Mouse (Mus musculus): ENCODE results near the gene Scaper.

Scaper gene

DNA sequence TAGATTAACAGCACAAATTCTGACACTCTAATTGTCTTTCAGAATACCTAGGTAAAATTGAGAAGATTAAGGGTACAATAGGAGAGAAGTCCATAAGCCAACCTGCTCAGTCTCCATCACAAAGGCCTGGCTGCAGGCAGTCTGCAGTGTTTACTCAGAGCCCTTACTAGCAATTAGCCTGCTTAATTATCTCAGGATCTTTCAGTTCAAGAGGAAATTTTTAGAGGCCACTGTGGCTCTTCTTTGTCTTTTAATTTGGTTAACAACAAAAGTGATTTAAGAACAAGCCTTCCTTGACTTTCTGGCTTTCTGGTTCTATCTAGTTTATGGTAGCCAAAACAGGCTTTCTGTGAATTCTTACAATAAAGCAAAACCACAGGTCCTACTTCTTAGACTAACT, 339.3 kb downstream of the Scaper start:
- DNase-seq: no peak

GRCm38 (mm10) chr9:55586141-55586540, 351.8 kb downstream of the Scaper start:
- no peak for DNase-seq

DNA sequence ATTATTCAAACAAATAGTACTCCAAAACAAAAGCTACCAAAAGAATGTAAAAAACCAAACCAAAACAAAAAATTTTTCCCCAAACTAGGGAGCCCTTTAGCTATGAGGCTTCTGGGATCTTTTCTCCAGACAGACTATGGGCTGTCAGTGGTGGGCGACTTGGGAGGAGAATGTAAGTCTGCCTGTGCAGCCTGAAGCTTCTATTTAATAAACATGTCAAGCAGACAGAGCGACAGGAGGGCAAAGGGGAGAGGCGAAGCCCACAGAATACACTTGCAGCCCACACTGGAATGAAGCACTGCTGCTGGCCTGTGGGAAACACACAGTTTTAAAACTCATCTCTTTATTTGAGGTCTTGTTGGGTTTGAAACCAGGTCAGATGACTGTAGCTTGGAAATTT, 356.5 kb downstream of the Scaper start:
- no peak for DNase-seq

GRCm38 (mm10) chr9:55576571-55576970, 361.3 kb downstream of the Scaper start:
- no peak for DNase-seq

DNA sequence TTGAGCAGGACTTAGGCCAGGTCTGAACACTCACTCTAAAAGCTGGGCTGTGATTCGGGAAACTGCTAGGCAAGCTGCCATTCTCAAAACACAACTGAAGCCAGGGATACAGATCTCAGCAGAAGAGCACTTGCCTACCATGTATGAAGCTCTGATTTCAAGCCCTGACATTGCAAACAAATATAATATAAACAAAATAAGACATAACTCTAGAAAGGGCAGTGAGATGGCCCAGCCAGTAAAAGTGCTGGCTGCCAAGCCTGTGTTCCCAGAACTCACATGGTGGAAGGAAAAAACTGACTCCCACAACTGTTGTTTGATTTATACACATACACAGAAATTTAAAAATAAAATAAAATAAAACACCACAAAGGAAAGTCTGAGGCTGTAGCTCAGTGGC, 366.8 kb downstream of the Scaper start:
- DNase-seq: no peak

DNA sequence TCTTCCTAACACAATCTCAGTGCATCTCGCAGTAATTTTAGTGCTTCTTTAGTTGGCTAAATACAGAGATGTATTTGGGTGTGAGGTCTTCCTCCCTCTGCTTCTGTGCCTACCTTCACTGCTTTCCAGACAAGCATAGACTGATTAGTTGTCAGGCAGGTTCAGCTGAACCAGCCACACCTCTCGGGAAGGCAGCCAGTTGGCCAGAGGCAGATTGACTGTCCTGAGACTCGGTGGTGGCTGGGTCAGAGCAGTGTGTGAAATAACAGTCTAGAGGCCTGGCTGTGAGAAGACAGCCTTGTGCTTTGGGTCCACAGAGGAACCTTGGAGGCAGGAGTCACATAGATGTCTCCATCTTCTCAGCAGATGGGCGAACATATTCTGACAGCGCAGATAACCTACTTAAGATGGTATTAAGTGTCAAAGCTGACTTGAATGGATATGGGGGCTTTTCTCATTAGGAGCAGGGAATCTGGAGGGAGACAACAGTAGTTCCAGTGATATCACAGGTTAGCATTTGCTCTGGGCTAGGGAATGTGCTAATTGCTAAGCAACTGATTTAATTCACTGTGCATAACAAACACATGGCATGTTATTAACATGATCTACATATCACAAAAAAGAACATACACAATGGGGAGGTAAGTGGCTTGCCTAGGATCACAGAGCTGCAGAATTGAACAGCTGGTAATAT, 369.3 kb downstream of the Scaper start:
- DNase-seq: no peak

- DNase-seq: no peak
Observed at GRCm38 (mm10) chr9:55560960-55561359, 377.0 kb downstream of the Scaper start.

GRCm38 (mm10) chr9:55554986-55555385, 382.9 kb downstream of the Scaper start:
- DNase-seq: no peak

- DNase-seq: no peak
Observed at GRCm38 (mm10) chr9:55549302-55549890, 388.5 kb downstream of the Scaper start.

DNA sequence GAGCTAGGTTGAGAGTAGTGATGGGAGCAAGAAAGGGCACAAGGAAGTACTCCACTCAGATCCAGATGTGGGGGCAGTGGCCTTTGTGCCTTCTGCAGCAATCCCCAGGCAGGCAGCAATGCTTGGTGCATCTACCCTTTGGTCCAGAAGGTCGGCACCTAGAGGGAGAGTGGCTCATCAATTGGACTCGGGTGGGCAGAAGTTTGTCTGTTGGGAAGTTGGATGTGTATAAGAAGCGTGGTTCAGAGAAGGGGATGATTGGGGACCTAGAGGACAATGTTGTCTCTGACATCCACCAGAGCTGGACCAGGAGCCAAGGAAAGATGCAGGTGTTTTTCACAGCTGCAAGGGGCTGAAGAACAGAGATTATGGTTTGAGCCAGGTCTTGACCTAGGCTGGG, 389.0 kb downstream of the Scaper start:
- no peak for DNase-seq

DNA sequence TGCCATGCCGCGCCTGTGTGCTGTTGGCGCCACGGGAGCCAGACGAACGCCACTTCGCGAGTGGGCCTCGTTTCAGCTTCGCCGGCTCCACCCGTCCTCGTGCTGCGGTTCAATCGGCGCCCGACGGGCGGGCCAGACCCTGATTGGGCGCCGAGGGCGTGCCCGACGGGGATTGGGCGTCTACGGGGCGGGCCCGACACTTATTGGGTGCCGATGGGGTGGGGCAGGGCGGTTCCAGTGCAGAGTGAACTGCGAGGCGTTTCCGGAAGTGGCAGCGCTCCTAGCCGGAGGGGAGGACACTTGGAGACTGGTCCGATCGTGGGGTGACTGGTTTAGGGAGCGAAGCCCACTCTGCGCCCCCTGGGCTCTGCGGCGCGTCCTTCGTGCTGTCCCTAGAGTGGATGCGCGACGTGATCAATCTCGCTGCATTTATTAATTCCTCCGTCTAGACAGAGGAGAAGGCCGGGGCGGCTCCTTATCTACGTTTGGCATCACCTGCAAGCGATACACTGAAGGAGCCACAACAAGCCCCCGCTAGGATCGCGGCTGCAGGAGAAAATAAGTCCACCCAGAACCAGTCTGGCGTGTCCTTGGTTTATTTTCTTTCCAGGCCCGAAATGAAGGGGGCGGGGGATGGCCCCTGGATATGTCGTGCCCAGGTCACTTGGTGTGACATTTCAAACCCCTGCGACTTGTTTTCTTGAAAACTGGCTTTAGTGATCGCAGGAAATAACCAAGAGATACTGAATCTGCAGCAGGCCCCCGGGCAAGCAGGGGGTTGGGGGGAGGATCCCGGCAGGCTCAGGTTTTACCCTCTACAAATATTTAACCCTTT, 391.5 kb downstream of the Scaper start:
- DNase-seq: peak; percentile 63

- DNase-seq: peak; percentile 13
Observed at GRCm38 (mm10) chr9:55545556-55546175, 392.3 kb downstream of the Scaper start.

GRCm38 (mm10) chr9:55544861-55545555, 392.9 kb downstream of the Scaper start:
- peak; percentile 55 for DNase-seq

DNA sequence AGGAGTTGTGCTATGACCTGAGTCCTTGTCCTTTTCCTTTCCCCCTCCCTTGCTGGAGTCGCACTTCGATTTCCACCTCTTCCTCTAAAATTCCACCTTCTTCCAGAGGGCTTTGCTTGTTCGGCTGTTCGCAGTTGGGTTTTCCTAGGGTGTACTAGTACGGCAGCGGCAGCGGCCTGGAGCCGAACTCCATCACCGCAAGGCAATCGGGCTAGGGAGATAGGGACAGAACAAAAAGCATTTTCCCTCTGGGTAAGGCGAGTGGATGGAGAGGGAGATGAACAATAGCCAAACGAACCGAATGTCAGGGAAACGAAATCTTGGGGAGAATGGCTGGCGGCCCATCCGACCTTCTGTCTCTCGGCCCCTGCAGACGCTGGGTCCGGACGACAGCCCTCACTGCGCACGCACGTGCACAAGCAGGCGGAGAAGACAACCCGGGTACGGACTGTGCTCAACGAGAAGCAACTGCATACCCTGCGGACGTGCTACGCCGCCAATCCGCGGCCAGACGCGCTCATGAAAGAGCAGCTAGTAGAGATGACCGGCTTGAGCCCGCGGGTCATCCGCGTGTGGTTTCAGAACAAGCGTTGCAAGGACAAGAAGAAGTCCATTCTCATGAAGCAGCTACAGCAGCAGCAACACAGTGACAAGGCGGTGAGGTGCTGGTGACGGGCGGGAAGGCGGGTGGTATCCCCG, 394.1 kb downstream of the Scaper start:
- peak; percentile 60 for DNase-seq

- DNase-seq: no peak
Observed at GRCm38 (mm10) chr9:55543336-55543702, 394.6 kb downstream of the Scaper start.

- DNase-seq: peak; percentile 64
Observed at GRCm38 (mm10) chr9:55542366-55543325, 395.3 kb downstream of the Scaper start.

DNA sequence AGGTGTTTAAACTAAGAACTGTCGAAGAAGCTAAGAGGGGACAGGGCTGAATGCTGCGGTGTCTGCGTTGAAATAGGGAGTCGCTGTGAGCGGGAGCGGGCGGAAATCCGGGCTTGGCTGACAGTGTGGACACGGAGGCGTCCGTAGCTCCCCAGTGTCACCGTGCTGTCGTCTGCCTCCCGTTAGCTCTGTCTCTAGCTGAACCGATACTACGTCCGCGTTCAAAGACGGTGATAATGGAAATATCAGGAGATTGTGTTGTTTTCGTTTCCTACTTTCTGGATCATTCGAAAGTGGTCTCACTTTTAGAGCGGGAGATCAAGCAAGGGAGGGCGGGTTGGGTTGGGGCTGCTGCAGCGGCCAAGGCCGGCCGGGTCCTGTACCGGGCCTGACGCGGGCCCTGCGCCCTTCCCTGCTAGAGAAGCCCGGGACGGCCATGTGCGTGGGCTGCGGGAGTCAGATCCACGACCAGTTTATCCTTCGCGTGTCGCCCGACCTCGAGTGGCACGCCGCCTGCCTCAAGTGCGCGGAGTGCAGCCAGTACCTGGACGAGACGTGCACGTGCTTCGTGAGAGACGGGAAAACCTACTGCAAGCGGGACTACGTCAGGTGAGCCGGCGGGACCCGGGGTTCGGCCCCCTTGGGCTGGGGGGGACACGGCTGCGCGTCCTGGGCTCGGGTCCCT, 396.1 kb downstream of the Scaper start:
- peak; percentile 43 for DNase-seq

- peak; percentile 85 for DNase-seq
Observed at GRCm38 (mm10) chr9:55540888-55541287, 397.0 kb downstream of the Scaper start.

GRCm38 (mm10) chr9:55540391-55540770, 397.5 kb downstream of the Scaper start:
- DNase-seq: peak; percentile 22

GRCm38 (mm10) chr9:55539661-55540390, 398.1 kb downstream of the Scaper start:
- peak; percentile 31 for DNase-seq
